Mouse (Mus musculus) layer of hippocampus, adult 11-12 months (tissue): ENCODE results near the gene Ppfia4.
"Not testable (repeated sequence)": the region's sequence is repeated elsewhere in the genome, so short reads cannot be mapped to it uniquely, and the experiment has no call there.

Experiments
- DNase-seq: peaks from one replicate; pipeline ENCODE4 v3.0.0; 2022; ENCODE audit warnings: low spot score

Ppfia4 gene

GRCm38 (mm10) chr1:134272754-134273250 lies 59.9 kb downstream of the Ppfia4 start:
- DNase-seq, result no peak

GRCm38 (mm10) chr1:134270026-134270425 lies 62.7 kb downstream of the Ppfia4 start:
- DNase-seq, result no peak

- DNase-seq, result no peak
Observed at GRCm38 (mm10) chr1:134265797-134266196, 66.9 kb downstream of the Ppfia4 start.

GRCm38 (mm10) chr1:134264341-134264740 lies 68.4 kb downstream of the Ppfia4 start:
- DNase-seq, result no peak

- DNase-seq, result not testable (repeated sequence)
Observed at GRCm38 (mm10) chr1:134249681-134250080, 83.0 kb downstream of the Ppfia4 start.
